Mouse (Mus musculus): ENCODE measurements at regions not wholly inside any gene's neighbourhood (a gene's known extent, or its start where the extent isn't known, plus 50 kb on each side); places are given as distances from the start of the nearest gene placed in this dataset.
"Not testable (repeated sequence)": the region's sequence is repeated elsewhere in the genome, so short reads cannot be mapped to it uniquely, and the experiment has no call there.

DNA sequence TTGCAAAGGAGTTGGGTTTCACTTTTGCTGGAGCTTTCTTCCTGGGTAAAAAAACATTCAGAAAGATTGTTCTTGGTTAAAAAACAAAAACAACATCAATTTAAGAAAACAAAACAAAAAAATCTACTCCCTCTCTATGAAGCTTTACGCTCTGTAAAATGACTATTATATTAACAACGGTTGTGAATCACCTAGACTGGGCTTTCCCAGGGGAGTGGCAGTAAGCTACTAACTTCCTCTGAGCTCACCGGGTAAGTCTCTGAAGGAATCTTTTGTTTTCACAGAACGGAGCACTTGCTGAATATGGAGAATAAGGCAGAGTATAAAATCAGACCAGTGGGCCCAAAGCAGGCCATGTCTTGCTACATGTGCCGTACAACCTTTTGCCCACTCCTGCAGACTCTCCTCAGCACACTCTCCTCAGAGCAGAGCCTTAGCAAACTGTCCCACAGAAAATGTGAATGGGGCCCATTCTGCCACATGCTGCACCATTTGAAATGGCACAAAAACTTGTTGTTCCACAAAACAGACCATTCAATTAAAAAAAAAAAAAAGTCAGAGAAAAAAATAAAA, 133.2 kb upstream of the Mad2l1 start:
- no peaks in the 10 kb centered on the region for H3K27me3 ChIP-seq
- no peak overlapping the region; the same call in 1 of the 2 replicates for H3K27ac ChIP-seq (replicated peaks)
- WGBS: 20% methylated on average over 5 of the region's 5 CpGs
- no peak overlapping the region for H3K4me2 ChIP-seq
- no peaks in the 10 kb centered on the region for H3K36me3 ChIP-seq
- no peak overlapping the region for H3K9ac ChIP-seq
- H3K9me3 ChIP-seq: no peaks in the 10 kb centered on the region
- H3K4me3 ChIP-seq: no peak overlapping the region
- no peaks in the 10 kb centered on the region; the same call in 1 of the 2 replicates for H3K4me1 ChIP-seq (replicated peaks)
- ATAC-seq (ENCODE audit: low FRiP score, low read depth): no peak

DNA sequence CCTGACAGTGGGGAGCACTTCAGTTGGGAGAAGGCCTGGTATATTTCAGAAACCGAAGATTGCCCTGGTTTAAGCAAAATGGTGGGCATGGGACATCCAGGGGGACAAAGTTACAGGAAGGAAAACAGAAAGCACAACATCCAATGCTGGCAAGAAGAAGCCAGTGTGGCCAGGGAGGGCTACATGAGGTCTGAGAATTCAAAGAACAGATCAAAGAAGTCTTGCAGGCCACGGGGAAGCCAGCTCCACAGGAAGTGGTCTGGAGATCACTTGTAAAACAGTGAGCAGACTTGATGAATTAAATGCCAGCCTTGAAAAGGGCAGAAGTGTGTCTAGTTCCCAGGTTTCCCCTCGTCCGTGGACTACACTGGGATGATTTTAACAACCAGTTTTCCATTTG, 120.4 kb upstream of the Mad2l1 start:
- Histone ChIP-seq H3K36me3 (no peaks in the 10 kb centered on the region), H3K9ac (no peak overlapping the region), H3K27me3 (no peaks in the 10 kb centered on the region), H3K4me1 (replicated peaks) (0 out of 2 replicates have a peak, but pooled peaks cover 5% of the 10 kb centered on the region), H3K9me3 (no peaks in the 10 kb centered on the region), H3K4me3 (no peak overlapping the region), H3K27ac (replicated peaks) (no peak overlapping the region), H3K4me2 (no peak overlapping the region)
- no peak for ATAC-seq (ENCODE audit: low FRiP score, low read depth)
- WGBS: 44% methylated on average over 4 of the region's 4 CpGs

DNA sequence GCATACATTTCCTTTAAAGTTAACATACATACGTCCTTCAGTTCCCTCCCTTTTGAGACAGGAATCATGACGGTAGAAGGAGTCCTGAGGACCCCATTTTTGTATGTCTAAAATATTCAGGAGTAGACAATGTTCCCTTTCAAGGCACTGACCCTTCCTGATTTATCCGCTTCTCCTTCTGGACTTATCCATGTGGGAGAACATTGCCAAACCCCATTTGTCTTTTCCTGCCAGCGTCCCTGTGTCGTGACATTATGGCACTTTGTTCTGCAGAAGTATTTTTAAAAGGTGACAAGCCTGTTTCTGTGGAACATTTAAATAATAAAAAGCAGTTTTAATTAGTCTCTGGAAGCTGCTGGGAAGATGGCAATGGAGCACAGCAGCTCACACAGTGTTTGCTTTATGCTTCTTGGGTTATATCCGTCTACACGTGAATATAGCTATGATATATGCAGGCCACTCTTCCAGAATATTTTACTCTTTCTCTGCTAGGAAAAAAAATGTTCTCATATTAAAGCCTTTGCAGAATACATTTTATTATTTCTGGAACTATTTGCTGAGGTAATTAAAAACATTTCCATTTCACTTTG, 115.6 kb upstream of the Mad2l1 start:
- Histone ChIP-seq H3K4me3 (no peak overlapping the region), H3K4me2 (no peak overlapping the region), H3K9ac (no peak overlapping the region), H3K27ac (replicated peaks) (no peak overlapping the region), H3K4me1 (replicated peaks) (peaks cover 9% of the 10 kb centered on the region; the same call in 1 of the 2 replicates), H3K36me3 (no peaks in the 10 kb centered on the region), H3K27me3 (no peaks in the 10 kb centered on the region), H3K9me3 (no peaks in the 10 kb centered on the region)
- WGBS: 22% methylated on average over 7 of the region's 7 CpGs
- ATAC-seq (ENCODE audit: low FRiP score, low read depth): 0 out of 2 replicates have a peak, but pooled peaks have one; percentile 54

DNA sequence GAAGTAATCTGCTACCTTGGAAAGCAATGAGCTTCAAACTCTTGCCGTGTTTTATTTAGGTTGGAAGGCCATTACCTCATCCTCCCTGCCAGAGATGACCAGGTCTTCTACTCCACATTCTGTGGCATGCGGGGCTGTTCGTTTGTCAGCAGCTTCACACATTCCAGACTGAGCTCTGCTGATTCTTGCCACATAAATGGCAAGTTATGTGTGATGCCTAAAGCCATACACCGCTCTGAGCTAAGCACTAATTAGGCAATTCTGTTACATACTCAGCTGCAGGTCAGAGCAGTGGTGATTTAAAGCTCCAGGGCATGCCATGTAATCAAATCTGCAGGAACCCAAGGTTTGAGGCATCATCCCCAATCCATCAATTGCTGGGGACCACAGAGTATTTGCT, 106.8 kb upstream of the Mad2l1 start:
- Histone ChIP-seq H3K9ac (no peak overlapping the region), H3K4me3 (no peak overlapping the region), H3K4me1 (replicated peaks) (no peaks in the 10 kb centered on the region), H3K27me3 (no peaks in the 10 kb centered on the region), H3K9me3 (0 out of 2 replicates have a peak, but pooled peaks cover 7% of the 10 kb centered on the region), H3K27ac (replicated peaks) (no peak overlapping the region), H3K4me2 (no peak overlapping the region), H3K36me3 (no peaks in the 10 kb centered on the region)
- 74% methylated on average over 4 of the region's 4 CpGs for WGBS
- no peak for ATAC-seq (ENCODE audit: low FRiP score, low read depth)

DNA sequence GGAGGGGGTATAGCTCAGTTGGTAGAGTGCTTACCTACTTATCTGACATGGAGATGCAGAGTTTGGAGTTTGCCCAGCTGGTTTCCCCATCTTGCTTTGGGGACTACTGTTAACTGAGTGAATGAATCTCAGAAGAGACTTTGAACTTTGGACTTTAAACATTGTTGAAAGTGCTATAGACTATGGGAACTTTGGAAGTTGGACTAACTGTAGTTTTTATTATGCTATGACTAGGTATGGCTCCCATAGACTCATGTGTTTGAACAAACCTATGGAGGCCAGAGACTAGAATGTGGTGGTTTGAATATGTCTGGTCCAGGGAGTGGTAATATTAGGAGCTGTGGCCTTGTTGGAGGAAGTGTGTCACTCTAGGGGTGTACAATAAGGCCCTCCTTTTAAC, 84.8 kb upstream of the Mad2l1 start:
- H3K4me2 ChIP-seq; H3K27ac ChIP-seq (replicated peaks); ATAC-seq (ENCODE audit: low FRiP score, low read depth): not testable (repeated sequence)

DNA sequence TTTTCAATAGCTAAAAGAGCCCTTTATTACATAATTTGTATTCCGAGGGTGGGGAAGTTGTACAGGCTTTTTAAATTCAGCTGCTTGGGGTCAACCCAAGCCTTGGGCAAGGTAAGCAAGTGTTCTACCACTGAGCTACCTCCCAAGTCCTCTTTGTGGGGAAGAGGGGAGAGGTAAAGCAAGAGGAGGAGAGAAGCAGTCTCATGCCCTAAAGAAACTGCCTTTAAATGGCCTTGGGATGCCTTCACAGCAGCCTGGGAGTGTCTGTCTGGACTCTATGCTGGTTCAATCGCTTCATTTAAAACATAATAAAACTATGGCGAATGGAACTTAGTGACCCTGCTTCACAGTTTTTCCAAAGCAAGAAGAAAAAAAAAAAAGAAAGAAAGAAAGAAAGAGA, 77.0 kb upstream of the Mad2l1 start:
- Histone ChIP-seq H3K36me3 (no peaks in the 10 kb centered on the region), H3K27ac (replicated peaks) (no peak overlapping the region), H3K4me3 (no peak overlapping the region), H3K9me3 (no peaks in the 10 kb centered on the region), H3K4me1 (replicated peaks) (no peaks in the 10 kb centered on the region), H3K27me3 (no peaks in the 10 kb centered on the region), H3K4me2 (no peak overlapping the region), H3K9ac (no peak overlapping the region)
- 17% methylated on average over 3 of the region's 3 CpGs for WGBS
- ATAC-seq (ENCODE audit: low FRiP score, low read depth): no peak

More for the DNA sequence above, 84.8 kb upstream of the Mad2l1 start:
- not testable (repeated sequence) for H3K9ac ChIP-seq; H3K4me3 ChIP-seq; H3K4me1 ChIP-seq (replicated peaks); H3K27me3 ChIP-seq; H3K9me3 ChIP-seq; H3K36me3 ChIP-seq

DNA sequence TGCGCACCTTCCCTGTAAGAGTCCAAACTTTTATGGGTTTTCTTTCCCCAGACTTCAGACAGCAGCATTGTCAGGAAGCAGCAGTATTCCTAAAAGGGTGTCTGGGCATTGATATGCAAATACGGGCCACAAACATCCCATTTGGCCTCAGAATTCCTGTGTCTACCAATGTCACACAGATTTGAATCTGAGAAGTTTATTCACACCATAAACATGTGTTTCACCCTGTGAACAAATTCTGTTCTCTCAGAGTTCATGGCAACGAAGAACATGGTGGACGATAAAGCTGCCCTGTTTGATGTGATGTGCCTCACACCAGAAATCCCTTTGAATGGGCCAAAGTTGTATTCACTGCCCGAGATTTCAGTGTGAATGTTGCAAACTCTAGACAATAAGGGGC, 70.7 kb upstream of the Mad2l1 start:
- no peaks in the 10 kb centered on the region for H3K27me3 ChIP-seq
- H3K36me3 ChIP-seq: no peaks in the 10 kb centered on the region
- H3K9ac ChIP-seq: no peak overlapping the region
- H3K4me3 ChIP-seq: no peak overlapping the region
- H3K4me2 ChIP-seq: no peak overlapping the region
- no peaks in the 10 kb centered on the region for H3K9me3 ChIP-seq
- 16% methylated on average over 4 of the region's 5 CpGs for WGBS
- no peak for ATAC-seq (ENCODE audit: low FRiP score, low read depth)
- no peak overlapping the region; the same call in 1 of the 2 replicates for H3K27ac ChIP-seq (replicated peaks)
- no peaks in the 10 kb centered on the region for H3K4me1 ChIP-seq (replicated peaks)

DNA sequence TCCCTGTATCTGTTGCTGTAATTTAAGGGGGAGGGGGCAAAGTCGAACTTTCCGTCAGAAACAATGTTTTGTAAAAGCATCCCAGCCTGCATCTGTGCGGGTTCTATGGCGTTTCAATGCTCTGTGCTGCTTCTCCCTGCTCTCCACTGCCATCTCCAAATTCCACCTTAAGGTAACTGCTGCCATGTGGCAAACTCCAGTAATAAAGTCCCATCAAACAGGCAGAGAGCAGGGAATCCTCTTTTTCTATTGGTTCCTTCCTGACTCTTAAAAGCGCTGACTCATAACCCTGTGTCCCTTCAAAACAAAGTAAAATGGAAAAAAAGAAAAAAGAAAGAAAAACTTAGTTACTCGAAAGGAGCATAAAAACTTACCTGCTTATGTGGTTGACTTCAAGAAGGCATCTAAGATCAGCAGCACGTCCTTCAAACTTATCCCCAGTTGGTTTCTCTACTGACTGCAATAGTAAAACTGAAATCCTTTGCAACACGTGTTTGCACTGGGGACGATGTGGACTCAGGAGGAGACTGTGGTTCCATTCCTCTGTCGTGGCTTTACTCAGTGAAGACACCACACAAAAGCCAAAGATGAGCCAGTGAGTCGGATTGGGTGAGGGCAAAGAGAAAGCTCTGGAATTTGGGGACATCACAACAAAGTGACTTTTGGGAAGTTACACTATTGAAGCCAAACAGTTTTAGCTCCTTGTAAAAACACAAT, 69.9 kb upstream of the Mad2l1 start:
- H3K9me3 ChIP-seq: no peaks in the 10 kb centered on the region
- H3K4me1 ChIP-seq (replicated peaks): no peaks in the 10 kb centered on the region
- no peak overlapping the region for H3K9ac ChIP-seq
- no peak for ATAC-seq (ENCODE audit: low FRiP score, low read depth)
- no peak overlapping the region for H3K4me2 ChIP-seq
- H3K4me3 ChIP-seq: no peak overlapping the region
- no peaks in the 10 kb centered on the region for H3K27me3 ChIP-seq
- H3K36me3 ChIP-seq: no peaks in the 10 kb centered on the region
- WGBS: 51% methylated on average over 11 of the region's 11 CpGs
- H3K27ac ChIP-seq (replicated peaks): no peak overlapping the region

DNA sequence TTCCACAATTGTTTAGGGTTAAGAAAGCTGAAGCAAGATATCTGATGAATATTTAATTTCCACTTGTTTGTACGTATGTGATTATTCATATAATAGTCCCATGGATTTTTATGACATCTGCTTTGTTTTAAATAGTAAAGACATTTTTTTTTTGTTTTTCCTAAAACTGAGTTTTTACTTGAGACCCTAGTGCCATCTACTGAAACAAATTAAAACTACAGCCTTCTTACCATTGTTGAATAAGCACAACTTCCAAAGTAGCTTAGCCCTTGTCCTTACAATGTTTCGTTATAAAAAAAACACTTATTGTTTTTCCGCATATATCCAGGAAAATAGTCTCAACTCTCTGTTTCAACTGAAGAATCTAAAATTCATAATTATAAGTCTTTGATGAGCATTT, 68.4 kb upstream of the Mad2l1 start:
- H3K4me2 ChIP-seq: no peak overlapping the region
- WGBS: 27% methylated on average over 3 of the region's 3 CpGs
- H3K9me3 ChIP-seq: no peaks in the 10 kb centered on the region
- no peaks in the 10 kb centered on the region for H3K4me1 ChIP-seq (replicated peaks)
- no peak for ATAC-seq (ENCODE audit: low FRiP score, low read depth)
- H3K9ac ChIP-seq: no peak overlapping the region
- H3K4me3 ChIP-seq: no peak overlapping the region
- H3K27ac ChIP-seq (replicated peaks): no peak overlapping the region
- H3K36me3 ChIP-seq: no peaks in the 10 kb centered on the region
- no peaks in the 10 kb centered on the region for H3K27me3 ChIP-seq

DNA sequence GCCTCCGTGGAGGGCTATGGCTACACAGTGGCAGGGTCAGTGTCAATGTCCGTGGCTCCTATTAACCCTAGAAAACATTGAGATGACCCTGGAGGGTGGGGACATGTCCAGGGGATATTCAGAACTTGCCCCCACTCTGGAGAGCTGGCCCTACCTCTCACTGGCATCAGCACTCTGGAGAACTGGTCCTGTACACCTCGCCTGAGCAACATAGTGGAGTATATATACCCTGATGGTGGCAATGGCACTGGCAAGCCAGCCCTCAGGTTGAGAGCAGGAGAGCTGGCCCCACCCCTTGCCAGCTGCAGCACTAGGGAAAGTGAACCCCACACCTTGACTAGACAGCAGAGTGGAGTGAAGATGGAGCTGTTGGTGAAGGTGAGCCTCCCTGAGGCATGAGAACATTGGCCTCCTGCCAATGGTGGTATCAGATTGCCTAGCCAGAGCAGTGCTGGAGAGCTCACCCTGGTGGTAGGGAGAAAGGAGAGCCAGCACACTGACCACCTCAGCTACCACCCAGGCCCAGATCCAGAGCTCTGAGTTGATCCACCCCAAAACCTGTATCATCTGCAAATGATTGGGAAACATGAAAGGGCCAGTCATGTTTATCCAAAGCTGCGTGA, 64.5 kb upstream of the Mad2l1 start:
- no peak for ATAC-seq (ENCODE audit: low FRiP score, low read depth)
- no peaks in the 10 kb centered on the region for H3K4me1 ChIP-seq (replicated peaks)
- WGBS: 89% methylated on average over 4 of the region's 4 CpGs

DNA sequence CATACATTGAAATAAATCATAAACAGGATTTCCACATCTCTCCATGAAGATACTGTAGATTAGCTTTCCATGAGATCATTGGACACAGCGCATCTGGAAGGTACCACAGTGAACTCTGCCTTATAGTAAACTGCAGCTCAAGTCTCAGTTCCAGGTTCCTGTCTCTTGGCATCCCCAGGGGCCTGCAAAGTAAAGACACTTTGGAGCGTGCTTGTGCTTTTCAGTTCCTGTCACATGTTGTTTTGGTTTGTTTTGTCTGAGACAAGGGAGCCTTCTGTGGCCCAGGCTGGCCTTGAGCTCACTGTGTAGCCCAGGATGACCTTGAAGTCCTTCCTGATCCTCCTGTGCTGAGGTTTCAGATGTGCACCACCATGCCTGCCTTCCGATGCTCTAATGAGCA, 63.4 kb upstream of the Mad2l1 start:
- Histone ChIP-seq H3K27ac (replicated peaks) (no peak overlapping the region), H3K27me3 (no peaks in the 10 kb centered on the region), H3K4me1 (replicated peaks) (no peaks in the 10 kb centered on the region), H3K4me3 (no peak overlapping the region), H3K9me3 (no peaks in the 10 kb centered on the region), H3K9ac (no peak overlapping the region), H3K36me3 (no peaks in the 10 kb centered on the region), H3K4me2 (no peak overlapping the region)
- no peak for ATAC-seq (ENCODE audit: low FRiP score, low read depth)
- WGBS: 77% methylated on average over 3 of the region's 3 CpGs

More for the DNA sequence above, 64.5 kb upstream of the Mad2l1 start:
- no peak overlapping the region for H3K4me2 ChIP-seq
- H3K9me3 ChIP-seq: no peaks in the 10 kb centered on the region
- H3K36me3 ChIP-seq: no peaks in the 10 kb centered on the region
- no peak overlapping the region for H3K9ac ChIP-seq
- no peak overlapping the region for H3K4me3 ChIP-seq
- no peak overlapping the region for H3K27ac ChIP-seq (replicated peaks)
- H3K27me3 ChIP-seq: no peaks in the 10 kb centered on the region

DNA sequence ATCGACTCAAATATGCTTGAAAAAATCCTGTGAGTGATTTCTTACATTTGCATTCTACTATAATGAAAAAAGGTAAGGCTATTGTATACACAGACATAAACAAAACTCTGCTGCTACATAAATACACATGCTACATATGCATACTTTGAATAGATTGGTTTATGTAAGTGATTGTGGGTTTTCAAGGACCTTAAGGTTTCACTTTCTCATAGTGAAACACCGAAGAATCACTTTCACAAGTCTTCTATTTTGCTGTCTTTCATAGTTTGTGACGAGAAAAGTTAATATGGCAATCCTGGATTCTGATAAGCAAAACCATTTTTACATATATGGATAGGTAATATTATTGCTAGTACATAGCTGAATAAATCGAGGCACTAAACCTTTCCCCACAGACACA, 62.5 kb upstream of the Mad2l1 start:
- no peak for ATAC-seq (ENCODE audit: low FRiP score, low read depth)
- Histone ChIP-seq H3K4me2 (no peak overlapping the region), H3K36me3 (no peaks in the 10 kb centered on the region), H3K27ac (replicated peaks) (no peak overlapping the region), H3K27me3 (no peaks in the 10 kb centered on the region), H3K9ac (no peak overlapping the region), H3K9me3 (no peaks in the 10 kb centered on the region), H3K4me1 (replicated peaks) (no peaks in the 10 kb centered on the region), H3K4me3 (no peak overlapping the region)
- 85% methylated on average over 4 of the region's 4 CpGs for WGBS
